Mouse (Mus musculus): ENCODE results near the gene Zfp213. TPM values are rescaled to one million over a fixed set of nuclear protein-coding genes. Genes with fewer than 3 reads are reported as not detected.

The Zfp213 gene
- 27.5 and 28.7 TPM in 2 replicates for polyA plus RNA-seq (2016; fragmentation: Nextera tagmentation; extraction: Ambion mirVana)

DNA sequence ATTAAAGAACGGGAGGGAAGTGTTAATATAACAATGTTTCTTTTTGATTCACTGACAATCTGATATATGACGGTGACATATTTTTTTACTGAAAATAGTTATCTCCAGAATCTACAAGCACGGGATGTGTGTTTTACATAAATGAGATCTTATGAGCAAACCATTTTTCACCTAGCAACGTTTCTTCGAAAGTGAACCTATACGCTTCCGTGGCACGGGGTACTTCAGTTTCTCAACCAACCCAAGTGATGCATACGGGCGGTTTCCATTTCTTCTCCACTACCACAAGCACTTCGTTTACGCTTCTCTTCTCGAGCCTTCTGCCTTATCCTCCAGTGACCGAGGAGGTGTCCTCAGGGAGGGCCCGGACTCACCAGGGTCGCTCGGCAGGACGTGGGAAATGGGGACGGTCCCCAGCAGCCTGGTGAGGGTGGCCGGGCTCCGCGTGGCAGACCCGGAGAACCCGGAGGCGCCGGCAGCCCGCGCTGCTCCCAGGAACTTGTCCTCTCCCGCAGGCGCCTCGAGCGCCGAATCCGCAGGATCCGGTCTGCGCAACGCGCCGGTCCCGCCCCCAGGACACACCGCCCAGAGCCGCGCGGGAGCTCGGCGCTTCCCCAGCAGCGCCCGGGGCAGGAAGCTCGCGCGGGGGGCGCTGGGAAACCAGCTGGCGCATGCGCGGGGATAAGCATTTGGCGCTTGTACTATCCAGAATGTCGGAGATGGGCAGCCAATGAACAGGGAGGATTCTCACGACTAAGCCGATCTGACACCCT is at the start of gene Zfp213:
Gene Zfp213 (minus strand): TSS at position 644 of the 773 bp plus-strand sequence.
- Histone ChIP-seq H3K36me3 (peaks cover 27% of the 10 kb centered on the region), H3K9me3 (replicated peaks) (no peaks in the 10 kb centered on the region), H3K27me3 (ENCODE audit: low read depth, poor library complexity, severe bottlenecking) (no peaks in the 10 kb centered on the region), H3K4me1 (peaks cover 20% of the 10 kb centered on the region), H3K27ac (replicated peaks) (peak within 1 kb of the TSS; percentile 92), H3K4me3 (peak within 1 kb of the TSS; percentile 73)
- 1% methylated on average over 59 of the region's 59 CpGs for WGBS
- DNase-seq (ENCODE audit: low spot score): peak; percentile 95

GRCm38 (mm10) chr17:23610361-23610800 is 46.3 kb upstream of the Zfp213 start:
- Histone ChIP-seq H3K9me3 (replicated peaks) (no peaks in the 10 kb centered on the region), H3K27ac (replicated peaks) (no peak overlapping the region), H3K36me3 (no peaks in the 10 kb centered on the region), H3K27me3 (ENCODE audit: low read depth, poor library complexity, severe bottlenecking) (no peaks in the 10 kb centered on the region), H3K4me3 (no peak overlapping the region), H3K4me1 (no peaks in the 10 kb centered on the region)
- 91% methylated on average over 28 of the region's 28 CpGs for WGBS
- peak; percentile 44 for DNase-seq (ENCODE audit: low spot score)

- no peak overlapping the region for H3K27ac ChIP-seq (replicated peaks)
- H3K4me1 ChIP-seq: no peaks in the 10 kb centered on the region
- DNase-seq (ENCODE audit: low spot score): no peak
- H3K27me3 ChIP-seq (ENCODE audit: low read depth, poor library complexity, severe bottlenecking): no peaks in the 10 kb centered on the region
- no peak overlapping the region for H3K4me3 ChIP-seq
- no peaks in the 10 kb centered on the region for H3K36me3 ChIP-seq
- no peaks in the 10 kb centered on the region for H3K9me3 ChIP-seq (replicated peaks)
- WGBS: 95% methylated on average over 24 of the region's 24 CpGs
Measured at GRCm38 (mm10) chr17:23609612-23610011, 45.6 kb upstream of the Zfp213 start.

GRCm38 (mm10) chr17:23605220-23605619 is 41.2 kb upstream of the Zfp213 start:
- no peaks in the 10 kb centered on the region; the same call in 1 of the 2 replicates for H3K27me3 ChIP-seq (ENCODE audit: low read depth, poor library complexity, severe bottlenecking)
- H3K9me3 ChIP-seq (replicated peaks): no peaks in the 10 kb centered on the region
- peaks cover 16% of the 10 kb centered on the region for H3K4me1 ChIP-seq
- H3K36me3 ChIP-seq: no peaks in the 10 kb centered on the region
- 84% methylated on average over 8 of the region's 8 CpGs for WGBS
- H3K27ac ChIP-seq (replicated peaks): no peak overlapping the region
- no peak overlapping the region for H3K4me3 ChIP-seq
- no peak for DNase-seq (ENCODE audit: low spot score)

- DNase-seq (ENCODE audit: low spot score): no peak
- Histone ChIP-seq H3K4me1 (peaks cover 22% of the 10 kb centered on the region), H3K36me3 (no peaks in the 10 kb centered on the region), H3K27ac (replicated peaks) (no peak overlapping the region), H3K27me3 (ENCODE audit: low read depth, poor library complexity, severe bottlenecking) (no peaks in the 10 kb centered on the region; the same call in 1 of the 2 replicates), H3K9me3 (replicated peaks) (no peaks in the 10 kb centered on the region), H3K4me3 (no peak overlapping the region)
- 72% methylated on average over 7 of the region's 7 CpGs for WGBS
Measured at GRCm38 (mm10) chr17:23604394-23604793, 40.4 kb upstream of the Zfp213 start.

- H3K27ac ChIP-seq (replicated peaks): no peak overlapping the region
- peaks cover 31% of the 10 kb centered on the region for H3K4me1 ChIP-seq
- no peaks in the 10 kb centered on the region for H3K9me3 ChIP-seq (replicated peaks)
- H3K36me3 ChIP-seq: no peaks in the 10 kb centered on the region
- peak; percentile 41 for DNase-seq (ENCODE audit: low spot score)
- no peak overlapping the region for H3K4me3 ChIP-seq
- 50% methylated on average over 2 of the region's 2 CpGs for WGBS
- no peaks in the 10 kb centered on the region; the same call in 1 of the 2 replicates for H3K27me3 ChIP-seq (ENCODE audit: low read depth, poor library complexity, severe bottlenecking)
Measured at GRCm38 (mm10) chr17:23603542-23603941, 39.5 kb upstream of the Zfp213 start.

DNA sequence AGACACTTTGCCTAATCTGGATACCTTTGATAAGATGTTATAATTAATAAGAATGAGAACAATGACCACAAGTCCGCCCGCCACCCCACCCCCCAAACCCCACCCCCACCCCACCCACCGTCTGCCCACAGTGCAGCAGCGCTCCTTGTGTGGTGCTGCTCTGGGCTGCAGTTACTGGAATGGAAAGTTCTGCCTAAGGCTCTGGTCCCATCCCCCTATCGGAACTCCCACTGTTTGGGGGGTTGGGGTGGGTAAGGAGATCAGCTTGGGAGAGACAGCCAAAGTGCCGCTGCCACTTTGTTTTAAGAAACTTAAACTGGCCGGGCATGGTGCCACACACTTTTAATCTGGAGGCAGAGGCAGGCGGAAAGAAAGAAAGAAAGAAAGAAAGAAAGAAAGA is 39.0 kb upstream of the Zfp213 start:
- Histone ChIP-seq H3K36me3 (no peaks in the 10 kb centered on the region), H3K9me3 (replicated peaks) (no peaks in the 10 kb centered on the region), H3K27me3 (ENCODE audit: low read depth, poor library complexity, severe bottlenecking) (no peaks in the 10 kb centered on the region; the same call in 1 of the 2 replicates), H3K4me1 (peaks cover 34% of the 10 kb centered on the region), H3K4me3 (0 out of 2 replicates have a peak overlapping the region, but pooled peaks have one; percentile 14), H3K27ac (replicated peaks) (no peak overlapping the region)
- 18% methylated on average over 8 of the region's 8 CpGs for WGBS
- DNase-seq (ENCODE audit: low spot score): no peak

- WGBS: 47% methylated on average over 10 of the region's 10 CpGs
- H3K9me3 ChIP-seq (replicated peaks): no peaks in the 10 kb centered on the region
Measured at GRCm38 (mm10) chr17:23601836-23602585, 38.0 kb upstream of the Zfp213 start.

GRCm38 (mm10) chr17:23600641-23601622 is 36.9 kb upstream of the Zfp213 start, which contains the start of gene Zscan10:
TSS of gene Zscan10 (plus strand) at chr17:23600856.
- WGBS: 23% methylated on average over 15 of the region's 15 CpGs
- DNase-seq (ENCODE audit: low spot score): no peak
- H3K4me1 ChIP-seq: peaks cover 36% of the 10 kb centered on the region
- peak within 1 kb of the TSS; percentile 57 for H3K4me3 ChIP-seq
- no peaks in the 10 kb centered on the region for H3K36me3 ChIP-seq
- H3K9me3 ChIP-seq (replicated peaks): no peaks in the 10 kb centered on the region
- H3K27me3 ChIP-seq (ENCODE audit: low read depth, poor library complexity, severe bottlenecking): no peaks in the 10 kb centered on the region; the same call in 1 of the 2 replicates
- H3K27ac ChIP-seq (replicated peaks): peak within 1 kb of the TSS; percentile 88

More at GRCm38 (mm10) chr17:23601836-23602585, 38.0 kb upstream of the Zfp213 start:
- DNase-seq (ENCODE audit: low spot score): no peak
- H3K36me3 ChIP-seq: no peaks in the 10 kb centered on the region
- no peak overlapping the region for H3K4me3 ChIP-seq
- H3K4me1 ChIP-seq: peaks cover 36% of the 10 kb centered on the region
- no peaks in the 10 kb centered on the region; the same call in 1 of the 2 replicates for H3K27me3 ChIP-seq (ENCODE audit: low read depth, poor library complexity, severe bottlenecking)
- H3K27ac ChIP-seq (replicated peaks): no peak overlapping the region

DNA sequence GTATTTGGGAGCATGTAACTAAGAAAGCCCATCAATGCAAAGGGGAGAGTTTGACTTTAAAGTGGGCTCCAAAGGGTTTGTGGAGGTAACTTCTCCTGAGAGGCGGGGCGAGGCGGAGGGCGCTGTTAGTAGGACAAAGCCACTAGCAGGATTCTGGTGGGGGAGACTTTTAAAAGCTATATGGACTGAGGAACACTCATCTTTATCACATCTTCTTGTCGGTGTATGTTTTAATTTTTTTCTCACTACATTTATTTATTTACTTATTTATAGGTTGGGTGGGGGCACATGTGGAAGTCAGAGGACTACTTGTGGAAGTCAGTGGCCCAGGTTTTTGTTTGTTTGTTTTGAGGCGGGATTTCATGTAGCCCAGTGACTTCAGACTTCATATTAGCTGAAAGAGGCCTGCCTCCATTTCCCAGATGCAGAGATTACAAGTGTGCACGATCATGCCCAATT is 35.6 kb upstream of the Zfp213 start:
- peaks cover 36% of the 10 kb centered on the region for H3K4me1 ChIP-seq
- peak overlapping the region; percentile 57 for H3K4me3 ChIP-seq
- WGBS: 34% methylated on average over 7 of the region's 7 CpGs
- H3K9me3 ChIP-seq (replicated peaks): no peaks in the 10 kb centered on the region
- H3K27me3 ChIP-seq (ENCODE audit: low read depth, poor library complexity, severe bottlenecking): no peaks in the 10 kb centered on the region; the same call in 1 of the 2 replicates
- no peak for DNase-seq (ENCODE audit: low spot score)
- peak overlapping the region; percentile 88 for H3K27ac ChIP-seq (replicated peaks)
- no peaks in the 10 kb centered on the region for H3K36me3 ChIP-seq

DNA sequence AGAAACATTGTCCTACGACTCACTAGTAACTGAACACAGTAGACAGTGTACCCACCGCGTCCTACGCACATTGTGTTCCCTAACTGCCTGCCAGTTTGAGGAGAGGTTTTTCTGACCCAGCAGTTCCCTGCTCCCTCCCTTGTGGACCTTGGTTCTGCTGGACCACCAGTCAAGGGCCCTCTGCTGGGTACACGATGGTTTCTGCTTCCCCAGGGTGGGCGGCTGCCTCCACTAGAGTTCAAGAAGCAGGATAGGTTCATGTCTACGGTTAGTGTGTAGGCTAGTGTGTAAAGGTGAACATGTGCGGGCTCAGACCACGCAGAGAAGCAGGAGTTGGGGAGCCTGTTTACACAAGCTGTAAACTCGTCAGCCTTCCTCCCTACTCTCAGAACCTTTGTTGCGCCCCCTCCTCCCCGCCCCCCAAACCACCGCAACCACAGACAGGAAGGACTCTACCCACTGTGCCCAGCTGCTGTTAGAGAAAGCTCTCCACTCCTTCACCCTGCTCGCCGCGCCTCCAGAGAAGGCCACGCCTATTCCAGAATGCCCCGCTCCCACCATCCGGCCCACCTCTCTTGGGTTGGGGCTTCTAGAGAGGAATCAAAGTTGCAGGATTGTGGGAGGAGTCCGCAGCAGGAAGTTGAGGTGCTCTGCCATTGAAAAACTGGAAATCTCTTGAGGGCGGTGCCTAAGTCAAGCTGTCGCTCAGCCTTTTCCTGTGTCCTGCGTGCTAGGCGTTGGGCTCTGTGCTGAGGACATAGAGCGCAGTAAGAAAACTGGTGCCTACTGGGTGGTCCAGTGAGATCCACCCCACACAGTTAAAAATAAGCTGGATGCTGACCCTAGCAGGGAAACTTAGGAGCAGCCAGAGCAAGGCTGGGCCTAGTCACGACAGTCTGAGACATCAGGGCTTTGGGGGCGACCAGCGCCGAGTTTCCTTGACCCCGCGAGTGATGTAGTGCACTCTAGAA is 34.8 kb upstream of the Zfp213 start, which contains the start of gene Zfp13:
Gene Zfp13 (minus strand): TSS at position 906 of the 971 bp plus-strand sequence.
- Histone ChIP-seq H3K4me1 (peaks cover 36% of the 10 kb centered on the region), H3K27ac (replicated peaks) (peak within 1 kb of the TSS; percentile 88)
- 9% methylated on average over 31 of the region's 31 CpGs for WGBS

More for the DNA sequence above, 34.8 kb upstream of the Zfp213 start, which contains the start of gene Zfp13:
- H3K4me3 ChIP-seq: peak within 1 kb of the TSS; percentile 57
- no peaks in the 10 kb centered on the region for H3K9me3 ChIP-seq (replicated peaks)
- H3K36me3 ChIP-seq: no peaks in the 10 kb centered on the region
- H3K27me3 ChIP-seq (ENCODE audit: low read depth, poor library complexity, severe bottlenecking): no peaks in the 10 kb centered on the region; the same call in 1 of the 2 replicates
- peak; percentile 89 for DNase-seq (ENCODE audit: low spot score)
